Comparison of ENCODE assay signal across 18 mouse cellular contexts in genomic region chr6:111512359-111512758, GRCm38 (mm10).
DNase-seq lines count a peak whose midpoint lies in the region; ATAC-seq lines count a peak whose summit lies in the region.
"Had no signal": no experiment of that assay in that cellular context is flagged by ENCODE, and none has a peak within 500 bp of the region (broad histone marks: within the 10 kb centered on the region; RNA-seq: fewer than 3 reads in every experiment).

No protein-coding gene starts in this region.

- DNase-seq in embryo, embryonic 10 days (ENCODE audit: low spot score) = peak; percentile 26
- DNase-seq in embryo, embryonic 9.5 days (ENCODE audit: extremely low spot score) = no peak
- peak; percentile 35 to 59 for DNase-seq in right cerebral cortex, postnatal 10 days (ENCODE audit: low spot score in 2 of 2)
- no peak for DNase-seq in right cerebral cortex, adult 2 months (ENCODE audit: low spot score in 2 of 2)
- DNase-seq in urinary bladder, postnatal 10 days (ENCODE audit: low spot score) = no peak
- DNase-seq in kidney, adult 11 months = no peak
- DNase-seq: cerebellum, adult 2 months; gastrocnemius, postnatal 14 days; heart, postnatal 36 days; lung, postnatal 14 days; thymus, postnatal 36 days had no signal

- H3K27me3 ChIP-seq in hindbrain, embryonic 15.5 days = no peaks in the 10 kb centered on the region
- H3K27me3 ChIP-seq in neural tube, embryonic 13.5 days = no peaks in the 10 kb centered on the region
- H3K27me3 ChIP-seq: kidney, embryonic 15.5 days had no signal

- no peak overlapping the region for H3K4me2 ChIP-seq in hindbrain, embryonic 15.5 days
- no peak overlapping the region for H3K4me2 ChIP-seq in neural tube, embryonic 13.5 days
- H3K4me2 ChIP-seq: heart, embryonic 11.5 days; kidney, embryonic 15.5 days; liver, embryonic 11.5 days had no signal

- H3K4me1 ChIP-seq in hindbrain, embryonic 15.5 days (replicated peaks) = peaks cover 7% of the 10 kb centered on the region; the same call in 1 of the 2 replicates
- H3K4me1 ChIP-seq in neural tube, embryonic 13.5 days (replicated peaks) = peaks cover 10% of the 10 kb centered on the region
- H3K4me1 ChIP-seq: kidney, embryonic 15.5 days had no signal

- H3K4me3 ChIP-seq in hindbrain, embryonic 15.5 days = no peak overlapping the region
- H3K4me3 ChIP-seq in neural tube, embryonic 13.5 days = no peak overlapping the region
- H3K4me3 ChIP-seq: kidney, embryonic 15.5 days; layer of hippocampus, adult 2 months had no signal

- H3K9ac ChIP-seq in hindbrain, embryonic 15.5 days = no peak overlapping the region
- H3K9ac ChIP-seq in neural tube, embryonic 13.5 days = no peak overlapping the region
- H3K9ac ChIP-seq: kidney, embryonic 15.5 days had no signal

- WGBS in hindbrain, embryonic 15.5 days = 15% methylated on average over 2 of the region's 2 CpGs
- WGBS in neural tube, embryonic 13.5 days = 23% methylated on average over 2 of the region's 2 CpGs

- ATAC-seq in hindbrain, embryonic 15.5 days (ENCODE audit: low FRiP score, low read depth) = peak; percentile 51; the same call in 1 of the 2 replicates
- ATAC-seq in neural tube, embryonic 13.5 days (ENCODE audit: low read depth) = peak; percentile 47; the same call in 1 of the 2 replicates

- H3K9me3 ChIP-seq in hindbrain, embryonic 15.5 days = no peaks in the 10 kb centered on the region
- H3K9me3 ChIP-seq in neural tube, embryonic 13.5 days = no peaks in the 10 kb centered on the region
- H3K9me3 ChIP-seq: kidney, embryonic 15.5 days had no signal

- no peaks in the 10 kb centered on the region for H3K36me3 ChIP-seq in hindbrain, embryonic 15.5 days
- no peaks in the 10 kb centered on the region for H3K36me3 ChIP-seq in neural tube, embryonic 13.5 days
- H3K36me3 ChIP-seq: kidney, embryonic 15.5 days had no signal

- no peak overlapping the region for H3K27ac ChIP-seq in hindbrain, embryonic 15.5 days (replicated peaks)
- H3K27ac ChIP-seq in neural tube, embryonic 13.5 days (replicated peaks) = no peak overlapping the region
- H3K27ac ChIP-seq: kidney, embryonic 15.5 days; layer of hippocampus, adult 2 months; stomach, postnatal 0 days had no signal

Comparison
In these comparisons a context has a peak if more than half of its experiments do, and no peak if none do; other contexts are left out.
1. DNase-seq: peak in embryo, embryonic 10 days (single experiment) and right cerebral cortex, postnatal 10 days (2 of 2); none in embryo, embryonic 9.5 days (single experiment), right cerebral cortex, adult 2 months (0 of 2), urinary bladder, postnatal 10 days (single experiment) and kidney, adult 11 months (single experiment).